Mouse (Mus musculus) v-Abl transformed pro-B cells (cell line): ENCODE data around the gene Oosp3.

Source experiments
- in situ Hi-C, 2 experiments: fragments of 400-800 bp; cut with MboI; formaldehyde crosslinking; loops; one replicate each; pipeline ENCODE4 v1.15.1; 2025; ENCODE audit not compliant: unreplicated experiment in 2 of 2

Oosp3 gene

GRCm38 (mm10) chr19:11696755-11697154, at the start of gene Oosp3:
TSS of gene Oosp3 (plus strand) at chr19:11697055.
- in situ Hi-C loops, result no loop called here

GRCm38 (mm10) chr19:11649564-11649963, 47.3 kb upstream of the Oosp3 start:
- in situ Hi-C loops, result no loop called here

GRCm38 (mm10) chr19:11659142-11659541, 37.7 kb upstream of the Oosp3 start:
- in situ Hi-C loops, result no loop called here

- in situ Hi-C loops, result no loop called here
Observed at GRCm38 (mm10) chr19:11660459-11660858, 36.4 kb upstream of the Oosp3 start, which contains the start of gene Oosp2. TSS of gene Oosp2 (minus strand) at chr19:11660559.

- in situ Hi-C loops, result no loop called here
Observed at GRCm38 (mm10) chr19:11661562-11661961, 35.3 kb upstream of the Oosp3 start.

GRCm38 (mm10) chr19:11690839-11691238, 6.0 kb upstream of the Oosp3 start, which contains the start of gene Oosp1:
TSS of gene Oosp1 (minus strand) at chr19:11691150.
- in situ Hi-C loops, result no loop called here

- in situ Hi-C loops, result no loop called here
Observed at GRCm38 (mm10) chr19:11691454-11691853, 5.4 kb upstream of the Oosp3 start.

- in situ Hi-C loops, result no loop called here
Observed at GRCm38 (mm10) chr19:11698342-11698741, 1.5 kb downstream of the Oosp3 start.

- in situ Hi-C loops, result no loop called here
Observed at GRCm38 (mm10) chr19:11712451-11712850, 15.6 kb downstream of the Oosp3 start.

- in situ Hi-C loops, result no loop called here
Observed at GRCm38 (mm10) chr19:11720071-11720470, 23.2 kb downstream of the Oosp3 start.

GRCm38 (mm10) chr19:11723870-11724269, 27.0 kb downstream of the Oosp3 start:
- in situ Hi-C loops, result no loop called here

GRCm38 (mm10) chr19:11724275-11724674, 27.4 kb downstream of the Oosp3 start:
- in situ Hi-C loops, result no loop called here

- in situ Hi-C loops, result no loop called here
Observed at GRCm38 (mm10) chr19:11725915-11726314, 29.1 kb downstream of the Oosp3 start.

- in situ Hi-C loops, result no loop called here
Observed at GRCm38 (mm10) chr19:11727304-11727703, 30.4 kb downstream of the Oosp3 start.

- in situ Hi-C loops, result no loop called here
Observed at GRCm38 (mm10) chr19:11730278-11730677, 33.4 kb downstream of the Oosp3 start.

- in situ Hi-C loops, result no loop called here
Observed at GRCm38 (mm10) chr19:11736455-11736854, 39.6 kb downstream of the Oosp3 start.

GRCm38 (mm10) chr19:11745680-11746079, 48.8 kb downstream of the Oosp3 start:
- in situ Hi-C loops, result no loop called here

GRCm38 (mm10) chr19:11747298-11747697, 50.4 kb downstream of the Oosp3 start, which contains the start of gene Gif:
TSS of gene Gif (plus strand) at chr19:11747554.
- in situ Hi-C loops, result no loop called here
